Mouse (Mus musculus) heart, adult 2 months (tissue): ENCODE results near the gene Atrnl1. TPM values are rescaled to one million over a fixed set of nuclear protein-coding genes. Genes with fewer than 3 reads are reported as not detected.

Experiments
- DNase-seq, 2 experiments: peaks; one replicate each; pipeline ENCODE4 v3.0.0; 2021
- H3K27ac ChIP-seq: fragments of 200-600 bp; 2 replicates; pipeline ENCODE4 v1.8.1; 2022
- H3K27me3 ChIP-seq: fragments of 200-500 bp; 2 replicates; pipeline ENCODE4 v1.6.1; 2012; ENCODE audit warnings: mild to moderate bottlenecking, low read length, inconsistent platforms, mixed read lengths; ENCODE audit not compliant: control insufficient read depth, insufficient read depth
- H3K36me3 ChIP-seq: fragments of 200-500 bp; 2 replicates; pipeline ENCODE4 v1.6.1; 2012; ENCODE audit warnings: low read length, inconsistent platforms; ENCODE audit not compliant: control insufficient read depth, insufficient read depth
- H3K4me1 ChIP-seq: fragments of 200-500 bp; 2 replicates; pipeline ENCODE4 v1.6.1; 2011; ENCODE audit warnings: low read length; ENCODE audit not compliant: control insufficient read depth, insufficient read depth
- H3K4me3 ChIP-seq: fragments of 200-600 bp; 2 replicates; pipeline ENCODE4 v1.8.1; 2022
- H3K79me2 ChIP-seq: fragments of 200-500 bp; replicated peaks from 2 replicates; pipeline ENCODE4 v1.6.1; 2012; ENCODE audit warnings: mild to moderate bottlenecking, inconsistent platforms, low read length, moderate library complexity, mixed read lengths; ENCODE audit not compliant: control insufficient read depth, insufficient read depth
- H3K9ac ChIP-seq: fragments of 200-500 bp; 2 replicates; pipeline ENCODE4 v1.6.1; 2012; ENCODE audit warnings: low read depth, mild to moderate bottlenecking, control low read depth, inconsistent platforms, low read length, mixed read lengths
- CTCF ChIP-seq: fragments of 200-600 bp; IDR thresholded peaks from 2 replicates; pipeline ENCODE4 v1.8.1; 2022; ENCODE audit warnings: antibody characterized with exemption, mild to moderate bottlenecking, moderate library complexity
- EP300 ChIP-seq: fragments of 200-500 bp; IDR thresholded peaks from 2 replicates; pipeline ENCODE4 v1.6.1; 2011; ENCODE audit warnings: low read depth, low read length, control low read depth; ENCODE audit not compliant: insufficient read depth
- POLR2A ChIP-seq: fragments of 200-500 bp; IDR thresholded peaks from 2 replicates; pipeline ENCODE4 v1.6.1; 2011; ENCODE audit warnings: mild to moderate bottlenecking, low read depth, low read length, control low read depth; ENCODE audit not compliant: insufficient read depth
- WGBS: fragments of 180-500 bp; shearing (Covaris S2); methylation state at CpG from one replicate; pipeline ENCODE4 v1.1.7; 2018; 5-methylcytosine and 5-hydroxymethylcytosine counted together
- intact Hi-C: fragments of 180-260 bp; cut with DNase I; formaldehyde crosslinking; loops from one replicate; pipeline ENCODE4 v1.15.1; 2025
- polyA plus RNA-seq: library from polyadenylated mRNA; depleted of rRNA; stranded (reverse); fragments of >200 nt; gene quantifications from 2 replicates; pipeline ENCODE4 v1.2.3, GENCODE M21; 2012
- total RNA-seq, 2 experiments: library from RNA; stranded (reverse); gene quantifications; 2 replicates each; pipeline ENCODE4 v1.2.3; 2021

Atrnl1 gene
- total and polyA plus RNA-seq, 3 experiments = 6.3 to 14.2 (median 13.4) TPM

GRCm38 (mm10) chr19:58068958-58069357 lies 458.1 kb downstream of the Atrnl1 start:
- 95% methylated on average over 2 of the region's 2 CpGs for WGBS
- TF ChIP-seq CTCF (no peak), POLR2A (no peak), EP300 (no peak)
- Histone ChIP-seq H3K27ac (no peak overlapping the region), H3K36me3 (no peaks in the 10 kb centered on the region; the same call in 1 of the 2 replicates), H3K9ac (no peak overlapping the region), H3K4me1 (peaks cover 5% of the 10 kb centered on the region), H3K4me3 (no peak overlapping the region), H3K27me3 (no peaks in the 10 kb centered on the region), H3K79me2 (no peaks in the 10 kb centered on the region)
- DNase-seq = no peak
- intact Hi-C loops = no loop called here

- Histone ChIP-seq H3K27me3 (no peaks in the 10 kb centered on the region), H3K79me2 (no peaks in the 10 kb centered on the region), H3K4me3 (no peak overlapping the region), H3K9ac (no peak overlapping the region), H3K36me3 (no peaks in the 10 kb centered on the region), H3K27ac (no peak overlapping the region), H3K4me1 (no peaks in the 10 kb centered on the region)
- no peak for DNase-seq
- intact Hi-C loops = loop anchor here (2.0 kb wide), 1 partner anchor 396 kb away; no protein-coding TSS in a partner anchor
- no peak for TF ChIP-seq EP300
- no peak for TF ChIP-seq POLR2A
- peak; percentile 56 for TF ChIP-seq CTCF
- 78% methylated on average over 5 of the region's 5 CpGs for WGBS
These were observed 461.6 kb downstream of the Atrnl1 start for GRCm38 (mm10) chr19:58072404-58072803.

GRCm38 (mm10) chr19:58072846-58073245 lies 462.0 kb downstream of the Atrnl1 start:
- Histone ChIP-seq H3K36me3 (no peaks in the 10 kb centered on the region), H3K9ac (no peak overlapping the region), H3K27me3 (no peaks in the 10 kb centered on the region), H3K4me3 (no peak overlapping the region), H3K79me2 (no peaks in the 10 kb centered on the region), H3K4me1 (no peaks in the 10 kb centered on the region), H3K27ac (no peak overlapping the region)
- intact Hi-C loops = loop anchor here (2.0 kb wide), 1 partner anchor 396 kb away; no protein-coding TSS in a partner anchor
- 65% methylated on average over 9 of the region's 9 CpGs for WGBS
- TF ChIP-seq EP300 (no peak), POLR2A (no peak), CTCF (no peak)
- DNase-seq = no peak

GRCm38 (mm10) chr19:58075252-58075651 lies 464.4 kb downstream of the Atrnl1 start:
- TF ChIP-seq POLR2A = no peak
- TF ChIP-seq CTCF = no peak
- TF ChIP-seq EP300 = no peak
- Histone ChIP-seq H3K9ac (no peak overlapping the region), H3K4me3 (no peak overlapping the region), H3K27ac (no peak overlapping the region), H3K4me1 (no peaks in the 10 kb centered on the region), H3K36me3 (no peaks in the 10 kb centered on the region), H3K27me3 (no peaks in the 10 kb centered on the region), H3K79me2 (no peaks in the 10 kb centered on the region)
- no peak for DNase-seq
- whole genome bisulfite sequencing = 90% methylated on average over 6 of the region's 6 CpGs
- intact Hi-C loops = no loop called here

- Histone ChIP-seq H3K4me3 (no peak overlapping the region), H3K36me3 (no peaks in the 10 kb centered on the region), H3K27me3 (no peaks in the 10 kb centered on the region), H3K79me2 (no peaks in the 10 kb centered on the region), H3K4me1 (no peaks in the 10 kb centered on the region), H3K27ac (no peak overlapping the region), H3K9ac (no peak overlapping the region)
- TF ChIP-seq CTCF = no peak
- TF ChIP-seq POLR2A = no peak
- TF ChIP-seq EP300 = no peak
- no peak for DNase-seq
- intact Hi-C loops = no loop called here
- 90% methylated on average over 14 of the region's 14 CpGs for WGBS
These were observed 466.1 kb downstream of the Atrnl1 start for GRCm38 (mm10) chr19:58076961-58077371.

- H3K27ac ChIP-seq = no peak overlapping the region
- no peaks in the 10 kb centered on the region for H3K36me3 ChIP-seq
- no peaks in the 10 kb centered on the region for H3K27me3 ChIP-seq
- DNase-seq = no peak
- H3K9ac ChIP-seq = no peak overlapping the region
- H3K4me3 ChIP-seq = no peak overlapping the region
- intact Hi-C loops = no loop called here
- no peaks in the 10 kb centered on the region for H3K79me2 ChIP-seq
- TF ChIP-seq EP300 = no peak
- TF ChIP-seq CTCF = no peak
- no peak for TF ChIP-seq POLR2A
- H3K4me1 ChIP-seq = no peaks in the 10 kb centered on the region
- 93% methylated on average over 10 of the region's 10 CpGs for WGBS
These were observed 466.8 kb downstream of the Atrnl1 start for GRCm38 (mm10) chr19:58077529-58078070.
